Comparison of ENCODE assay signal across 20 mouse cellular contexts in the genomic region with DNA sequence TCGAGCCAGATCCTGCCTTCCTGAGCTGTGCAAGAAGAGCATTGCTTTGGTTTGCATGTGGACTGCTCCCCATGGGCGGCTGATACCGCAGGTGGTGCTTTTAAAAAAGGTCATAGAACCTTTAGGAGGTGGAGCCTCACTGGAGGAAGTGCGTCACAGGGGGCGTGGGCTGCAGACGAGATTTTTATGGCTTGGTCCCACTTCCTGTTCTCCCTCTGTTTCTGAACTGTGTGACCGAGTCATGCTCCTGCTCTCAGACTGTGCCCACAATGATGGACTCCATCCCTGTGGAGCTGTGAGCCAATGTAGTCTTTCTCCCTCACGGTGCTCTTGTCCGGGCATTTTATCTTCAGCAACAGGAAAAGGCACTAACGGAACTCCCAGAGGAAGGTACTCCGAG.
DNase-seq lines count a peak whose midpoint lies in the region; ATAC-seq and TF ChIP-seq lines count a peak whose summit lies in the region.
"Had no signal": no experiment of that assay in that cellular context is flagged by ENCODE, and none has a peak within 500 bp of the region (broad histone marks: within the 10 kb centered on the region; RNA-seq: fewer than 3 reads in every experiment).

No protein-coding gene starts in this region.

- ATAC-seq in heart, embryonic 13.5 days (ENCODE audit: extremely low read depth, insufficient number of reproducible peaks, low FRiP score, low TSS enrichment) = peak; percentile 25; the same call in 1 of the 2 replicates
- ATAC-seq in limb, embryonic 12.5 days (ENCODE audit: insufficient number of reproducible peaks, insufficient read depth, low FRiP score, low TSS enrichment, low read depth) = no peak
- ATAC-seq: intestine, embryonic 15.5 days; midbrain, embryonic 13.5 days had no signal

- no peak overlapping the region for H3K9ac ChIP-seq in heart, embryonic 13.5 days
- peak overlapping the region; percentile 50; the same call in 1 of the 2 replicates for H3K9ac ChIP-seq in CH12.LX (ENCODE audit: insufficient read depth, low read depth)
- H3K9ac ChIP-seq in limb, embryonic 12.5 days (replicated peaks) = no peak overlapping the region
- H3K9ac ChIP-seq: embryonic facial prominence, embryonic 15.5 days; heart, embryonic 15.5 days; hindbrain, embryonic 12.5 days; intestine, embryonic 15.5 days; lung, embryonic 14.5 days; midbrain, embryonic 13.5 days had no signal

- no peaks in the 10 kb centered on the region for H3K9me3 ChIP-seq in heart, embryonic 13.5 days
- peaks cover 3% of the 10 kb centered on the region for H3K9me3 ChIP-seq in CH12.LX (replicated peaks; ENCODE audit: low read length)
- H3K9me3 ChIP-seq in limb, embryonic 12.5 days = no peaks in the 10 kb centered on the region
- H3K9me3 ChIP-seq: embryonic facial prominence, embryonic 15.5 days; forebrain, embryonic 10.5 days; heart, embryonic 15.5 days; hindbrain, embryonic 12.5 days; intestine, embryonic 15.5 days; midbrain, embryonic 13.5 days had no signal

- H3K79me2 ChIP-seq in CH12.LX (replicated peaks; ENCODE audit: control insufficient read depth, extremely low read depth, insufficient read depth, poor library complexity, severe bottlenecking) = no peaks in the 10 kb centered on the region

- H3K4me1 ChIP-seq in heart, embryonic 13.5 days = peaks cover 15% of the 10 kb centered on the region
- H3K4me1 ChIP-seq in CH12.LX (ENCODE audit: control insufficient read depth in 1 of 2, insufficient read depth in 2 of 2) = peaks cover 0 to 24% of the 10 kb centered on the region in 2 experiments; a peak in 2 of 4 replicates
- peaks cover 44% of the 10 kb centered on the region for H3K4me1 ChIP-seq in limb, embryonic 12.5 days (replicated peaks)

- no peak overlapping the region for H3K27ac ChIP-seq in heart, embryonic 13.5 days (replicated peaks)
- no peak overlapping the region for H3K27ac ChIP-seq in CH12.LX (ENCODE audit: insufficient read depth, low read depth)
- H3K27ac ChIP-seq in limb, embryonic 12.5 days = no peak overlapping the region
- H3K27ac ChIP-seq: embryonic facial prominence, embryonic 15.5 days; forebrain, embryonic 10.5 days; heart, embryonic 15.5 days; hindbrain, embryonic 12.5 days; intestine, embryonic 15.5 days; layer of hippocampus, adult 2 months; midbrain, embryonic 13.5 days had no signal

- no peak for TF ChIP-seq CTCF in CH12.LX (conservative IDR thresholded peaks at IDR 0.05 in 1 of 2, IDR thresholded peaks at IDR 0.05 in 1 of 2; ENCODE audit: low read depth in 2 of 2, low read length in 2 of 2)

- intact Hi-C loops in heart, postnatal 14 days (cut with DNase I) = no loop called here

- TF ChIP-seq RAD21 in CH12.LX (IDR thresholded peaks at IDR 0.05; ENCODE audit: low read depth, low read length) = no peak

- dilution Hi-C loops in CH12.LX (cut with MboI; ENCODE audit: extremely low pct_ligation_motif_present, extremely low pct_unique_long_range_greater_than_20kb, low sequenced_read_pairs) = no loop called here

- H3K4me3 ChIP-seq in heart, embryonic 13.5 days = peak overlapping the region; percentile 11; the same call in 1 of the 2 replicates
- peak overlapping the region; percentile 62 to 69 (median 68) for H3K4me3 ChIP-seq in CH12.LX (replicated peaks in 1 of 3; ENCODE audit: low read depth in 2 of 3, low read length in 2 of 3, poor library complexity in 1 of 3)
- H3K4me3 ChIP-seq in limb, embryonic 12.5 days (replicated peaks) = no peak overlapping the region
- H3K4me3 ChIP-seq: embryonic facial prominence, embryonic 15.5 days; forebrain, embryonic 10.5 days; heart, embryonic 15.5 days; hindbrain, embryonic 12.5 days; intestine, embryonic 15.5 days; layer of hippocampus, adult 2 months; midbrain, embryonic 13.5 days; myocyte had no signal

- 50% methylated on average over 11 of the region's 11 CpGs for WGBS in heart, embryonic 13.5 days
- 57% methylated on average over 11 of the region's 11 CpGs for WGBS in limb, embryonic 12.5 days

- peak; percentile 77 for TF ChIP-seq POLR2A in CH12.LX (IDR thresholded peaks at IDR 0.05; ENCODE audit: low read depth, low read length)

- peak overlapping the region; percentile 43 for H3K4me2 ChIP-seq in heart, embryonic 13.5 days
- peak overlapping the region; percentile 52; the same call in 1 of the 2 replicates for H3K4me2 ChIP-seq in CH12.LX (ENCODE audit: insufficient read depth, low read depth, poor library complexity, severe bottlenecking)
- H3K4me2 ChIP-seq in limb, embryonic 12.5 days = peak overlapping the region; percentile 6; the same call in 1 of the 2 replicates
- H3K4me2 ChIP-seq: embryonic facial prominence, embryonic 15.5 days; heart, embryonic 15.5 days; hindbrain, embryonic 12.5 days; intestine, embryonic 15.5 days; lung, embryonic 14.5 days; midbrain, embryonic 13.5 days had no signal

- DNase-seq in heart, postnatal 14 days = no peak
- DNase-seq in CH12.LX (ENCODE audit: extremely low read depth) = peak; percentile 91
- DNase-seq in R1 (ENCODE audit: low read depth, low spot score) = peak; percentile 58
- DNase-seq in cerebellum, postnatal 36 days = no peak
- DNase-seq in thymus, postnatal 10 days (ENCODE audit: low spot score in 2 of 2) = no peak
- DNase-seq: adrenal gland, postnatal 36 days; cerebellum, adult 9-10 months; gastrocnemius, postnatal 36 days; lung, embryonic 14.5 days; thymus, adult 2 months had no signal

- H3K27me3 ChIP-seq in heart, embryonic 13.5 days (replicated peaks) = peaks cover 40% of the 10 kb centered on the region
- H3K27me3 ChIP-seq in CH12.LX (replicated peaks) = peaks cover 39% of the 10 kb centered on the region
- H3K27me3 ChIP-seq in limb, embryonic 12.5 days = peaks cover 35% of the 10 kb centered on the region

- no peak for TF ChIP-seq EP300 in CH12.LX (IDR thresholded peaks at IDR 0.05; ENCODE audit: low read length)

- no peaks in the 10 kb centered on the region for H3K36me3 ChIP-seq in heart, embryonic 13.5 days
- H3K36me3 ChIP-seq in CH12.LX (replicated peaks in 1 of 2; ENCODE audit: control insufficient read depth in 1 of 2, insufficient read depth in 1 of 2, low read length in 1 of 2) = peaks cover 0 to 26% of the 10 kb centered on the region in 2 experiments
- no peaks in the 10 kb centered on the region for H3K36me3 ChIP-seq in limb, embryonic 12.5 days
- H3K36me3 ChIP-seq: embryonic facial prominence, embryonic 15.5 days; forebrain, embryonic 10.5 days; heart, embryonic 15.5 days; hindbrain, embryonic 12.5 days; intestine, embryonic 15.5 days; midbrain, embryonic 13.5 days had no signal

- in situ Hi-C loops in CH12.LX (cut with MboI; ENCODE audit: low pct_ligation_motif_present, low pct_unique_long_range_greater_than_20kb, low sequenced_read_pairs) = no loop called here

TF ChIP-seq in CH12.LX, 34 proteins besides CTCF, POLR2A, EP300 and RAD21:
- peak; percentile 52; the same call in 1 of the 2 replicates for TF ChIP-seq POLR2AphosphoS2 (IDR thresholded peaks at IDR 0.05; ENCODE audit: low read depth, low read length)
- TF ChIP-seq MXI1 (IDR thresholded peaks at IDR 0.05; ENCODE audit: low read depth, low read length) = peak; percentile 73
- TF ChIP-seq MEF2A (IDR thresholded peaks at IDR 0.05; ENCODE audit: borderline replicate concordance, low read depth, low read length) = no peak
- peak; percentile 75 for TF ChIP-seq ELF1 (IDR thresholded peaks at IDR 0.05; ENCODE audit: low read depth, low read length)
- 0 out of 2 replicates have a peak, but pooled peaks have one; percentile 32 for TF ChIP-seq MYC (IDR thresholded peaks at IDR 0.05; ENCODE audit: low read depth, low read length)
- peak; percentile 67 for TF ChIP-seq HCFC1 (IDR thresholded peaks at IDR 0.05; ENCODE audit: low read depth, low read length)
- TF ChIP-seq ZMIZ1 (IDR thresholded peaks at IDR 0.05; ENCODE audit: low read depth, low read length) = no peak
- TF ChIP-seq NELFE (IDR thresholded peaks at IDR 0.05; ENCODE audit: low read depth, low read length) = peak; percentile 62
- TF ChIP-seq TBP (conservative IDR thresholded peaks at IDR 0.05; ENCODE audit: low read depth, low read length) = peak; percentile 96

Comparison
In these comparisons a context has a peak if more than half of its experiments do, and no peak if none do; other contexts are left out.
1. DNase-seq: peak in CH12.LX (single experiment) and R1 (single experiment); none in heart, postnatal 14 days (0 of 2), cerebellum, postnatal 36 days (0 of 2) and thymus, postnatal 10 days (0 of 2).
2. Peak in every context shown above with its lines, with median percentiles within 50 percentile points of each other: H3K4me2 ChIP-seq.